Mouse (Mus musculus) CH12.LX (cell line): ENCODE data around the gene Dner. TPM values are rescaled to one million over a fixed set of nuclear protein-coding genes. Genes with fewer than 3 reads are reported as not detected.

ENCODE experiments used
- DNase-seq: peaks from one replicate; pipeline ENCODE4 v3.0.0-alpha.2; 2013; ENCODE audit errors: extremely low read depth
- H3K27ac ChIP-seq: 2 replicates; pipeline ENCODE4 v1.5.1; 2012; ENCODE audit warnings: low read depth, mild to moderate bottlenecking, control low read depth, moderate library complexity; ENCODE audit not compliant: insufficient read depth
- H3K27me3 ChIP-seq: replicated peaks from 2 replicates; pipeline ENCODE3; 2012; ENCODE audit warnings: inconsistent platforms
- H3K36me3 ChIP-seq, 2 experiments: replicated peaks in 1 of 2; 2 replicates each; pipeline versions ENCODE3 to v1.6.1; 2012; ENCODE audit warnings: inconsistent platforms in 1 of 2, low read length in 1 of 2, mild to moderate bottlenecking in 1 of 2, mixed read lengths in 1 of 2, moderate library complexity in 1 of 2; ENCODE audit not compliant: control insufficient read depth in 1 of 2, insufficient read depth in 1 of 2
- H3K4me1 ChIP-seq, 2 experiments: 2 replicates each; pipeline ENCODE4 v1.6.1; 2012; ENCODE audit warnings: inconsistent platforms in 1 of 2, moderate library complexity in 1 of 2; ENCODE audit not compliant: insufficient read depth in 2 of 2, control insufficient read depth in 1 of 2
- H3K4me2 ChIP-seq: 2 replicates; pipeline ENCODE4 v1.6.1; 2012; ENCODE audit warnings: low read depth, mild to moderate bottlenecking, control low read depth; ENCODE audit not compliant: poor library complexity, insufficient read depth, severe bottlenecking
- H3K4me3 ChIP-seq, 3 experiments: fragments of 150-350 bp in 1 of 3; sonication (generic) in 1 of 3; replicated peaks in 1 of 3; 2 replicates each; pipeline versions ENCODE3 to v1.5.1; 2011 to 2012; ENCODE audit warnings: low read depth in 2 of 3, low read length in 2 of 3, mild to moderate bottlenecking in 2 of 3, moderate library complexity in 2 of 3, control low read depth in 1 of 3, improper control_type of control experiment in 1 of 3, inconsistent platforms in 1 of 3, mixed read lengths in 1 of 3; ENCODE audit not compliant: poor library complexity in 1 of 3
- H3K79me2 ChIP-seq: replicated peaks from 2 replicates; pipeline ENCODE4 v1.6.1; 2012; ENCODE audit warnings: mild to moderate bottlenecking, moderate library complexity; ENCODE audit not compliant: control insufficient read depth, poor library complexity, insufficient read depth, severe bottlenecking; ENCODE audit errors: extremely low read depth
- H3K9ac ChIP-seq: 2 replicates; pipeline ENCODE4 v1.6.1; 2012; ENCODE audit warnings: low read depth, mild to moderate bottlenecking, control low read depth, moderate library complexity; ENCODE audit not compliant: insufficient read depth
- H3K9me3 ChIP-seq: replicated peaks from 2 replicates; pipeline ENCODE3; 2012; ENCODE audit warnings: low read length, inconsistent platforms, mixed read lengths
- CHD1 ChIP-seq: IDR thresholded peaks from 2 replicates; pipeline ENCODE4 v1.6.1; 2012; ENCODE audit warnings: low read depth, low read length, improper control_type of control experiment, inconsistent platforms
- CTCF ChIP-seq, 2 experiments: IDR thresholded peaks in 1 of 2; conservative IDR thresholded peaks in 1 of 2; 2 replicates each; pipeline ENCODE4 v1.5.1; 2011 to 2012; ENCODE audit warnings: low read depth in 2 of 2, low read length in 2 of 2, improper control_type of control experiment in 1 of 2, inconsistent platforms in 1 of 2, mild to moderate bottlenecking in 1 of 2, moderate library complexity in 1 of 2
- E2F4 ChIP-seq: IDR thresholded peaks from 2 replicates; pipeline ENCODE4 v1.6.1; 2011; ENCODE audit warnings: low read depth, low read length, improper control_type of control experiment; ENCODE audit not compliant: insufficient replicate concordance
- EP300 ChIP-seq: IDR thresholded peaks from 2 replicates; pipeline ENCODE4 v1.6.1; 2011; ENCODE audit warnings: low read length, improper control_type of control experiment
- ETS1 ChIP-seq: conservative IDR thresholded peaks from 2 replicates; pipeline ENCODE4 v1.6.1; 2012; ENCODE audit warnings: low read depth, mild to moderate bottlenecking, inconsistent platforms, low read length, improper control_type of control experiment, moderate library complexity
- JUND ChIP-seq: conservative IDR thresholded peaks from 2 replicates; pipeline ENCODE4 v1.6.1; 2011; ENCODE audit warnings: low read depth, low read length, improper control_type of control experiment
- KAT2A ChIP-seq: IDR thresholded peaks from 2 replicates; pipeline ENCODE4 v1.6.1; 2012; ENCODE audit warnings: low read length, improper control_type of control experiment, inconsistent platforms; ENCODE audit not compliant: insufficient replicate concordance
- MAFK ChIP-seq: IDR thresholded peaks from 2 replicates; pipeline ENCODE4 v1.6.1; 2011; ENCODE audit warnings: low read length, improper control_type of control experiment; ENCODE audit not compliant: insufficient replicate concordance
- NELFE ChIP-seq: IDR thresholded peaks from 2 replicates; pipeline ENCODE4 v1.6.1; 2011; ENCODE audit warnings: low read depth, low read length, improper control_type of control experiment
- NRF1 ChIP-seq: IDR thresholded peaks from 2 replicates; pipeline ENCODE4 v1.6.1; 2014; ENCODE audit warnings: low read depth, mild to moderate bottlenecking, inconsistent platforms, low read length, improper control_type of control experiment, moderate library complexity
- PAX5 ChIP-seq: IDR thresholded peaks from 2 replicates; pipeline ENCODE4 v1.6.1; 2012; ENCODE audit warnings: low read length, inconsistent platforms, mixed read lengths
- RAD21 ChIP-seq: IDR thresholded peaks from 2 replicates; pipeline ENCODE4 v1.6.1; 2011; ENCODE audit warnings: low read depth, mild to moderate bottlenecking, low read length, improper control_type of control experiment, moderate library complexity
- RCOR1 ChIP-seq: conservative IDR thresholded peaks from 2 replicates; pipeline ENCODE4 v1.6.1; 2012; ENCODE audit warnings: low read depth, mild to moderate bottlenecking, inconsistent platforms, low read length, improper control_type of control experiment
- SMC3 ChIP-seq: IDR thresholded peaks from 2 replicates; pipeline ENCODE4 v1.6.1; 2011; ENCODE audit warnings: low read depth, low read length, improper control_type of control experiment
- UBTF ChIP-seq: IDR thresholded peaks from 2 replicates; pipeline ENCODE4 v1.6.1; 2012; ENCODE audit warnings: low read depth, mild to moderate bottlenecking, inconsistent platforms, low read length, improper control_type of control experiment, moderate library complexity
- USF2 ChIP-seq: conservative IDR thresholded peaks from 2 replicates; pipeline ENCODE4 v1.6.1; 2011; ENCODE audit warnings: low read depth, low read length, improper control_type of control experiment
- ZMIZ1 ChIP-seq: IDR thresholded peaks from 2 replicates; pipeline ENCODE4 v1.6.1; 2012; ENCODE audit warnings: low read depth, mild to moderate bottlenecking, inconsistent platforms, low read length, improper control_type of control experiment
- ZNF384 ChIP-seq: IDR thresholded peaks from 2 replicates; pipeline ENCODE4 v1.6.1; 2012; ENCODE audit warnings: low read depth, low read length, improper control_type of control experiment, inconsistent platforms
- dilution Hi-C: fragments of 300-500 bp; cut with MboI; formaldehyde crosslinking; loops from 2 replicates; pipeline ENCODE4 v1.14.3; 2020; ENCODE audit warnings: low sequenced_read_pairs; ENCODE audit not compliant: extremely low pct_unique_long_range_greater_than_20kb, extremely low pct_ligation_motif_present
- in situ Hi-C: fragments of 300-500 bp; cut with MboI; formaldehyde crosslinking; loops from 3 replicates; pipeline ENCODE4 v1.14.3; 2019; ENCODE audit warnings: low sequenced_read_pairs, low pct_ligation_motif_present, low pct_unique_long_range_greater_than_20kb, mixed read lengths
- polyA plus RNA-seq: library from polyadenylated mRNA; unstranded; fragments of >175 nt; gene quantifications from 2 replicates; pipeline ENCODE4 v1.2.1, GENCODE M21; 2012; ENCODE audit warnings: low read depth; ENCODE audit not compliant: insufficient read length
- total RNA-seq, 2 experiments: library from RNA; depleted of rRNA; stranded (reverse); fragments of 300-350 nt in 1 of 2; fragments of >200 nt in 1 of 2; gene quantifications; 2 replicates each; pipeline ENCODE4 v1.2.3; 2012 to 2014

The Dner gene
- total and polyA plus RNA-seq, 3 experiments, result not detected

DNA sequence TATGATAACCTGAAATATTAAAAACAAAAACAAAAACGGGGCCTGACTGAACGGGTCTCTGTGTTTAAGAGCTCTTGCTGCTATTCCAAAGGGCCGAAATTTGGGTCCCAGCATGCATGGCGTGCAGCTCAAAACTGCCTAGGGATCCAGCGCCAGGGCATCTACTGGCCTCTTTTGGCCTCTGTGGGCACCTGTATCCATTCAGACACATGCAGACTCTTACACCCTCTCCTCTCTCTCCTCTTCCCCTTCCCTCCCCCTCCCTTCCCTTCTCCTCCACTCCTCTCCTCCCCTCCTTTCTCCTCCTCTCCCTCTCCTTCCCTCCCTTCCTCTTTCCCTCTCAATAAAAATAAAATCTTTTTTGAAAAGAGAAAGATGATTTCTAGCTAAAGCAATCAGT is 13.4 kb upstream of the Dner start:
- dilution Hi-C loops (no loop called here), in situ Hi-C loops (no loop called here)
- DNase-seq, result no peak
- TF ChIP-seq NRF1 (no peak), KAT2A (no peak), USF2 (no peak), JUND (no peak)
- no peaks in the 10 kb centered on the region for H3K9me3 ChIP-seq
- H3K4me1 ChIP-seq, result peaks cover 0 to 18% of the 10 kb centered on the region in 2 experiments; a peak in 2 of 4 replicates
- H3K4me2 ChIP-seq, result no peak overlapping the region
- H3K4me3 ChIP-seq, result no peak overlapping the region
- no peak overlapping the region for H3K9ac ChIP-seq
- H3K27ac ChIP-seq, result no peak overlapping the region
- no peaks in the 10 kb centered on the region for H3K36me3 ChIP-seq
- H3K79me2 ChIP-seq, result no peaks in the 10 kb centered on the region
- H3K27me3 ChIP-seq, result no peaks in the 10 kb centered on the region

GRCm38 (mm10) chr1:84700254-84700653 is 4.2 kb upstream of the Dner start:
- dilution Hi-C loops (no loop called here), in situ Hi-C loops (no loop called here)
- no peak overlapping the region for H3K27ac ChIP-seq
- H3K4me1 ChIP-seq, result no peaks in the 10 kb centered on the region
- no peaks in the 10 kb centered on the region for H3K27me3 ChIP-seq
- TF ChIP-seq USF2 (no peak), PAX5 (no peak), MAFK (no peak), CHD1 (no peak), E2F4 (no peak), UBTF (no peak), ZMIZ1 (no peak), JUND (no peak), ETS1 (no peak), RCOR1 (no peak), ZNF384 (no peak), EP300 (no peak)
- no peak overlapping the region for H3K9ac ChIP-seq
- H3K4me3 ChIP-seq, result no peak overlapping the region
- DNase-seq, result no peak
- no peak overlapping the region for H3K4me2 ChIP-seq
- H3K9me3 ChIP-seq, result peaks cover 6% of the 10 kb centered on the region
- no peaks in the 10 kb centered on the region for H3K36me3 ChIP-seq
- H3K79me2 ChIP-seq, result no peaks in the 10 kb centered on the region

DNA sequence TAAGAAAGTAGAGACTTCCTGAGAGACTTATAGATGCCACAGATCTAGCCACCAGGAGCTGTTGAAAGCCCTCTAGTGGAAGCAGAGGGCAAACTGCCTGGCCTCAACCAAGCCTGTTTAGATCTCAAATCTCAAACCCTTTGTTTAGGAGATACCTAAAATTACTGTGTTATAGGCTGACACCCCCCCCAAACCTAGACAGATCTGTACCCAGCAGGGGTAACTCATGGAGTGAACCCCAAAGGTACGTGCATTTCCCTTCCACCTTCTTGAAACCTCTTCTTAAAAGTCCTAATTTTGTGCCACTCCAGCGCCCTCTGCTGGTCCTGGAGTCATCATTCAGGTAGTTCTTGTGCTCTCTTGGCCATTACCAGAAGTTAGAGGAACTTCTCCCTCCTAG is 1.1 kb upstream of the Dner start:
- in situ Hi-C loops, result no loop called here
- H3K4me2 ChIP-seq, result no peak overlapping the region
- H3K9me3 ChIP-seq, result peaks cover 6% of the 10 kb centered on the region
- no peak overlapping the region for H3K4me3 ChIP-seq
- H3K36me3 ChIP-seq, result no peaks in the 10 kb centered on the region
- no peak overlapping the region for H3K27ac ChIP-seq
- no peak overlapping the region for H3K9ac ChIP-seq
- H3K79me2 ChIP-seq, result no peaks in the 10 kb centered on the region
- no peaks in the 10 kb centered on the region for H3K4me1 ChIP-seq
- dilution Hi-C loops, result no loop called here
- no peaks in the 10 kb centered on the region for H3K27me3 ChIP-seq
- TF ChIP-seq SMC3, result peak; percentile 55
- TF ChIP-seq CTCF (conservative IDR thresholded peaks at IDR 0.05 in 1 of 2, IDR thresholded peaks at IDR 0.05 in 1 of 2; ENCODE audit: low read depth in 2 of 2, low read length in 2 of 2), result peak; percentile 71 to 80
- TF ChIP-seq JUND, result no peak
- no peak for TF ChIP-seq NELFE
- TF ChIP-seq RAD21, result peak; percentile 53
- TF ChIP-seq NRF1, result no peak
- peak; percentile 83 for DNase-seq
